Mouse (Mus musculus) ES-E14 (cell line): ENCODE measurements at regions not wholly inside any gene's neighbourhood (a gene's known extent, or its start where the extent isn't known, plus 50 kb on each side); places are given as distances from the start of the nearest gene placed in this dataset.

ENCODE experiments used
- DNase-seq: peaks from one replicate; pipeline ENCODE4 v3.0.0-alpha.2; 2013; ENCODE audit warnings: low read depth, low spot score
- H3K27ac ChIP-seq: 2 replicates; pipeline ENCODE4 v1.5.1; 2012; ENCODE audit warnings: low read depth, mild to moderate bottlenecking, low read length, moderate library complexity, mixed read lengths; ENCODE audit not compliant: poor library complexity, insufficient read depth, severe bottlenecking
- H3K36me3 ChIP-seq: 2 replicates; pipeline ENCODE4 v1.6.1; 2012; ENCODE audit warnings: mild to moderate bottlenecking, low read length, moderate library complexity, mixed read lengths; ENCODE audit not compliant: control insufficient read depth, poor library complexity, insufficient read depth, severe bottlenecking
- H3K4me1 ChIP-seq, 2 experiments: fragments of 150-350 bp in 1 of 2; sonication (generic) in 1 of 2; 2 replicates each; pipeline ENCODE4 v1.6.1; 2012; ENCODE audit warnings: low read length in 2 of 2, mild to moderate bottlenecking in 1 of 2, mixed read lengths in 1 of 2; ENCODE audit not compliant: control insufficient read depth in 2 of 2, insufficient read depth in 2 of 2, poor library complexity in 1 of 2
- H3K4me3 ChIP-seq, 2 experiments: fragments of 150-350 bp in 1 of 2; sonication (generic) in 1 of 2; 2 replicates each; pipeline ENCODE4 v1.5.1; 2012; ENCODE audit warnings: low read length in 2 of 2, low read depth in 1 of 2, mild to moderate bottlenecking in 1 of 2, mixed read lengths in 1 of 2; ENCODE audit not compliant: insufficient read depth in 1 of 2, poor library complexity in 1 of 2, severe bottlenecking in 1 of 2
- H3K9ac ChIP-seq: 2 replicates; pipeline ENCODE4 v1.6.1; 2012; ENCODE audit warnings: low read depth, mild to moderate bottlenecking, low read length, mixed read lengths; ENCODE audit not compliant: poor library complexity, insufficient read depth, severe bottlenecking
- H3K9me3 ChIP-seq: fragments of 150-350 bp; sonication (generic); 2 replicates; pipeline ENCODE4 v1.6.1; 2012; ENCODE audit warnings: low read depth, mild to moderate bottlenecking, low read length; ENCODE audit not compliant: control insufficient read depth, insufficient read depth
- CHD2 ChIP-seq: IDR thresholded peaks from 2 replicates; pipeline ENCODE4 v1.6.1; 2014; ENCODE audit warnings: mild to moderate bottlenecking, low read depth, low read length, inconsistent platforms
- HCFC1 ChIP-seq: IDR thresholded peaks from 2 replicates; pipeline ENCODE4 v1.6.1; 2012; ENCODE audit warnings: low read length, inconsistent platforms, borderline replicate concordance; ENCODE audit not compliant: insufficient read depth
- MAFK ChIP-seq: IDR thresholded peaks from 2 replicates; pipeline ENCODE4 v1.6.1; 2014; ENCODE audit warnings: mild to moderate bottlenecking, low read depth, low read length, inconsistent platforms; ENCODE audit not compliant: insufficient read depth
- ZC3H11A ChIP-seq: IDR thresholded peaks from 2 replicates; pipeline ENCODE4 v1.6.1; 2012; ENCODE audit warnings: low read depth, mild to moderate bottlenecking, inconsistent platforms, low read length, borderline replicate concordance
- ZNF384 ChIP-seq: IDR thresholded peaks from 2 replicates; pipeline ENCODE4 v1.6.1; 2012; ENCODE audit warnings: low read depth, low read length, inconsistent platforms
- in situ Hi-C, 2 experiments: fragments of 600-800 bp; cut with MboI; formaldehyde crosslinking; loops; one replicate each; pipeline ENCODE4 v1.15.1; 2025; ENCODE audit warnings: low sequenced_read_pairs in 2 of 2, inconsistent platforms in 1 of 2; ENCODE audit not compliant: unreplicated experiment in 2 of 2

GRCm38 (mm10) chr5:103374162-103374561, 50.8 kb upstream of the Ptpn13 start:
- no peaks in the 10 kb centered on the region for H3K4me1 ChIP-seq
- in situ Hi-C loops: loop anchor here (25.0 kb wide), 2 partner anchors 288 to 463 kb away; partner anchors contain the start of gene 1700016H13Rik (in 1 of the 2)
- no peak overlapping the region for H3K27ac ChIP-seq
- no peaks in the 10 kb centered on the region for H3K36me3 ChIP-seq
- DNase-seq: no peak
- no peak overlapping the region for H3K9ac ChIP-seq
- TF ChIP-seq CHD2: no peak
- TF ChIP-seq ZC3H11A: no peak
- TF ChIP-seq ZNF384: no peak
- no peak for TF ChIP-seq MAFK
- no peak for TF ChIP-seq HCFC1
- no peaks in the 10 kb centered on the region for H3K9me3 ChIP-seq
- no peak overlapping the region for H3K4me3 ChIP-seq

- Histone ChIP-seq H3K36me3 (no peaks in the 10 kb centered on the region), H3K27ac (no peak overlapping the region), H3K9me3 (no peaks in the 10 kb centered on the region), H3K4me3 (no peak overlapping the region), H3K4me1 (no peaks in the 10 kb centered on the region; a peak in 1 of 4 replicates), H3K9ac (no peak overlapping the region)
- no peak for DNase-seq
- in situ Hi-C loops: loop anchor here (25.0 kb wide), 2 partner anchors 289 to 464 kb away; partner anchors contain the start of gene 1700016H13Rik (in 1 of the 2)
- TF ChIP-seq CHD2 (no peak), ZC3H11A (no peak), MAFK (no peak), HCFC1 (no peak), ZNF384 (no peak)
These were observed 51.9 kb upstream of the Ptpn13 start for GRCm38 (mm10) chr5:103373089-103373488.

- Histone ChIP-seq H3K9me3 (no peaks in the 10 kb centered on the region), H3K4me3 (no peak overlapping the region), H3K36me3 (no peaks in the 10 kb centered on the region), H3K4me1 (peaks cover 0 to 2% of the 10 kb centered on the region in 2 experiments; a peak in 2 of 4 replicates), H3K27ac (no peak overlapping the region), H3K9ac (no peak overlapping the region)
- in situ Hi-C loops: loop anchor here (25.0 kb wide), 2 partner anchors 292 to 467 kb away; partner anchors contain the start of gene 1700016H13Rik (in 1 of the 2)
- TF ChIP-seq HCFC1: no peak
- no peak for TF ChIP-seq ZNF384
- no peak for TF ChIP-seq CHD2
- TF ChIP-seq MAFK: no peak
- no peak for TF ChIP-seq ZC3H11A
- DNase-seq: no peak
These were observed 54.5 kb upstream of the Ptpn13 start for GRCm38 (mm10) chr5:103370456-103370855.

GRCm38 (mm10) chr5:103368993-103369392, 56.0 kb upstream of the Ptpn13 start:
- no peak overlapping the region for H3K9ac ChIP-seq
- TF ChIP-seq ZC3H11A: no peak; the same call in 1 of the 2 replicates
- TF ChIP-seq MAFK: no peak
- no peak for TF ChIP-seq ZNF384
- TF ChIP-seq CHD2: no peak
- no peak for TF ChIP-seq HCFC1
- no peaks in the 10 kb centered on the region for H3K36me3 ChIP-seq
- DNase-seq: no peak
- H3K27ac ChIP-seq: no peak overlapping the region
- no peaks in the 10 kb centered on the region for H3K9me3 ChIP-seq
- H3K4me1 ChIP-seq: peaks cover 0 to 2% of the 10 kb centered on the region in 2 experiments; a peak in 2 of 4 replicates
- no peak overlapping the region for H3K4me3 ChIP-seq
- in situ Hi-C loops: loop anchor here (25.0 kb wide), 2 partner anchors 293 to 468 kb away; partner anchors contain the start of gene 1700016H13Rik (in 1 of the 2)
